Mouse (Mus musculus) monocyte, adult 2 months (primary cell): Measurements from ENCODE around the gene Xpo6.

ENCODE experiments used
- DNase-seq, 2 experiments: peaks; one replicate each; pipeline ENCODE4 v3.0.0; 2022; ENCODE audit warnings: low spot score in 2 of 2, low read depth in 1 of 2

Gene Xpo6

GRCm38 (mm10) chr7:126134634-126135321, 65.5 kb downstream of the Xpo6 start:
- peak; percentile 32 to 61 for DNase-seq

GRCm38 (mm10) chr7:126127673-126128072, 72.6 kb downstream of the Xpo6 start:
- no peak for DNase-seq

- DNase-seq = no peak
These were observed 73.8 kb downstream of the Xpo6 start for GRCm38 (mm10) chr7:126126502-126126901.

GRCm38 (mm10) chr7:126121533-126121932, 78.8 kb downstream of the Xpo6 start:
- DNase-seq = no peak

- no peak for DNase-seq
These were observed 80.5 kb downstream of the Xpo6 start for GRCm38 (mm10) chr7:126119819-126120218.

- DNase-seq = no peak
These were observed 87.0 kb downstream of the Xpo6 start for GRCm38 (mm10) chr7:126113263-126113662.

GRCm38 (mm10) chr7:126111230-126111629, 89.1 kb downstream of the Xpo6 start:
- DNase-seq = no peak

GRCm38 (mm10) chr7:126109898-126110297, 90.4 kb downstream of the Xpo6 start:
- no peak for DNase-seq

GRCm38 (mm10) chr7:126100440-126100839, 99.9 kb downstream of the Xpo6 start:
- DNase-seq = no peak

- DNase-seq = no peak
These were observed 100.5 kb downstream of the Xpo6 start for GRCm38 (mm10) chr7:126099835-126100234.

GRCm38 (mm10) chr7:126099163-126099775, 101.0 kb downstream of the Xpo6 start:
- DNase-seq = no peak

GRCm38 (mm10) chr7:126097219-126097915, 102.9 kb downstream of the Xpo6 start:
- no peak for DNase-seq

- no peak for DNase-seq
These were observed 103.7 kb downstream of the Xpo6 start for GRCm38 (mm10) chr7:126096596-126096995.

GRCm38 (mm10) chr7:126094738-126095137, 105.6 kb downstream of the Xpo6 start:
- no peak for DNase-seq

- DNase-seq = no peak
These were observed 107.1 kb downstream of the Xpo6 start for GRCm38 (mm10) chr7:126093162-126093561.

GRCm38 (mm10) chr7:126089782-126090181, 110.5 kb downstream of the Xpo6 start:
- no peak for DNase-seq

- no peak for DNase-seq
These were observed 112.1 kb downstream of the Xpo6 start for GRCm38 (mm10) chr7:126088155-126088554.

GRCm38 (mm10) chr7:126087602-126088001, 112.7 kb downstream of the Xpo6 start:
- DNase-seq = no peak

- DNase-seq = no peak
These were observed 114.0 kb downstream of the Xpo6 start for GRCm38 (mm10) chr7:126086321-126086741.

GRCm38 (mm10) chr7:126085154-126085553, 115.1 kb downstream of the Xpo6 start:
- DNase-seq = no peak

- no peak for DNase-seq
These were observed 116.3 kb downstream of the Xpo6 start for GRCm38 (mm10) chr7:126083980-126084348.

GRCm38 (mm10) chr7:126083341-126083979, 116.8 kb downstream of the Xpo6 start:
- DNase-seq = no peak
